Mouse (Mus musculus) heart, embryonic 11.5 days (tissue): ENCODE data around the gene AI182371. TPM values are rescaled to one million over a fixed set of nuclear protein-coding genes. Genes with fewer than 3 reads are reported as not detected.

Experiments
- ATAC-seq: fragments of 200-750 bp; cut with Nextera tagmentation; replicated peaks from 2 replicates; pipeline ENCODE4 v1.8.0; 2017; ENCODE audit warnings: moderate library complexity; ENCODE audit not compliant: insufficient number of reproducible peaks, low FRiP score, low TSS enrichment
- H3K27ac ChIP-seq: fragments of 300-500 bp; sonication (generic); 2 replicates; pipeline ENCODE4 v1.5.1; 2014; ENCODE audit warnings: mild to moderate bottlenecking, low read depth, low read length
- H3K27me3 ChIP-seq: fragments of 300-500 bp; sonication (generic); 2 replicates; pipeline ENCODE4 v1.6.1; 2014; ENCODE audit warnings: mild to moderate bottlenecking, low read length, mixed read lengths; ENCODE audit not compliant: control insufficient read depth, insufficient read depth
- H3K36me3 ChIP-seq: fragments of 300-500 bp; sonication (generic); 2 replicates; pipeline ENCODE4 v1.6.1; 2014; ENCODE audit warnings: mild to moderate bottlenecking, low read length, moderate library complexity, mixed read lengths; ENCODE audit not compliant: control insufficient read depth, insufficient read depth
- H3K4me1 ChIP-seq: fragments of 300-500 bp; sonication (generic); 2 replicates; pipeline ENCODE4 v1.6.1; 2014; ENCODE audit warnings: low read length; ENCODE audit not compliant: control insufficient read depth, insufficient read depth
- H3K4me2 ChIP-seq: fragments of 300-500 bp; sonication (generic); 2 replicates; pipeline ENCODE4 v1.6.1; 2014; ENCODE audit warnings: mild to moderate bottlenecking, moderate library complexity
- H3K4me3 ChIP-seq: fragments of 300-500 bp; sonication (generic); 2 replicates; pipeline ENCODE4 v1.5.1; 2014; ENCODE audit warnings: low read depth, low read length
- H3K9ac ChIP-seq: fragments of 300-500 bp; sonication (generic); 2 replicates; pipeline ENCODE4 v1.6.1; 2014; ENCODE audit warnings: mild to moderate bottlenecking, low read depth, low read length, moderate library complexity
- H3K9me3 ChIP-seq: fragments of 300-500 bp; sonication (generic); replicated peaks from 2 replicates; pipeline ENCODE4 v1.6.1; 2016; ENCODE audit warnings: low read length; ENCODE audit not compliant: control insufficient read depth
- WGBS: fragments of 180-500 bp; shearing (Covaris S2); extraction: QIAGEN DNeasy Blood & Tissue Kit; methylation state at CpG from one replicate; pipeline ENCODE4 v1.1.7; 2014; ENCODE audit not compliant: insufficient replicate concordance; 5-methylcytosine and 5-hydroxymethylcytosine counted together
- polyA plus RNA-seq: library from polyadenylated mRNA; unstranded; fragments of >200 nt; fragmentation: Nextera tagmentation; extraction: Ambion mirVana; gene quantifications from 2 replicates; pipeline ENCODE4 v1.2.1, GENCODE M21; 2014

AI182371 gene
- polyA plus RNA-seq, 1 experiment from 2014 or later, result 0.34 TPM

DNA sequence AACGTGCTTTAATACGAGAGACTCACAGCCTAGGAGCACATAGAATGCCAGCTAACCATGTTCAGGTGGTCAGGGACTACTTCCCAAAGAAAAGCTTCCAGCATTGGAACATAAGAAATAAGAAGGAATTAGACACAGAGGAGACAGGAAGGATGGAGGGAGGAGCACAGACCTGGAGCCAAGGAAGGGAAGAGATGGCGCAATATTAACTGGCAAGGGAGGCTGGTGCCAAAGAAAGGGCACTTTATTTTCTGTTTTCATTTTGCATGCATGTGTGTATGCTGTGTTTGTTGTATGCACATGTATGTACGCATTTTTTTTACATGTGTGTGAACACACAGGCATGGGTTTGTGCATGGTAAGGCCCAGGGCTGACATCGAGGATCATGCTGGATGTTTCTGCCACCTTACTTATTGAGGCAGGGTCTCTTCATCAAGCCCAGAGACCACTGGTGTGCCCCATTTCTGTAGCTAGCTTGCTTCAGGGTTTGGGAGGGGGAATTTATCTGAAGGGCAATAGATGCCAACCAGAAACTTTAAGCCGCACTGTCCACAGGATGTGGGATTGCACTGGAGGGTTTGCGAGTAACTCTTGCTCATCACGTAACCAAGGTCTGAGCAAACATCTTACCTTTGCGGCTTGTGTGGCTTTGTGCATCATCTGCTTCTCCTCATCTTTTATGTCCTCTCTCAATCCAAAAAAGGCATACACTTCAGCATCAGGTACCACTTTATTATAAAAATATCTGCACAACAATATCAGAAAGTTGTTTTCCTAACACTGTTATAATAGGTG is 62.6 kb downstream of the AI182371 start:
- WGBS, result 85% methylated on average over 9 of the region's 9 CpGs

More for the DNA sequence above, 62.6 kb downstream of the AI182371 start:
- no peak overlapping the region for H3K4me3 ChIP-seq
- no peaks in the 10 kb centered on the region for H3K27me3 ChIP-seq
- no peaks in the 10 kb centered on the region for H3K4me1 ChIP-seq
- no peaks in the 10 kb centered on the region for H3K36me3 ChIP-seq
- no peak overlapping the region for H3K9ac ChIP-seq
- H3K4me2 ChIP-seq, result no peak overlapping the region
- ATAC-seq, result no peak
- H3K9me3 ChIP-seq, result no peaks in the 10 kb centered on the region; the same call in 1 of the 2 replicates
- H3K27ac ChIP-seq, result no peak overlapping the region

Other genes starting within 250 kb of the AI182371 start
- gene Cutal, start 227.1 kb downstream of the AI182371 start, polyA plus RNA-seq, result 0.14 TPM in 1 of 2 replicates, not detected in the other
- gene Psmd5, start 226.6 kb downstream of the AI182371 start, polyA plus RNA-seq, result 68.0 and 71.6 TPM in 2 replicates
- 2.7 and 5.3 TPM in 2 replicates for gene Phf19, start 187.5 kb downstream of the AI182371 start, polyA plus RNA-seq
- 0.65 and 1.3 TPM in 2 replicates for gene Traf1, start 139.8 kb downstream of the AI182371 start, polyA plus RNA-seq
- gene Hc, start 40.1 kb downstream of the AI182371 start, polyA plus RNA-seq, result 0.17 TPM in 1 of 2 replicates, not detected in the other
- 18.9 and 23.0 TPM in 2 replicates for gene Cntrl, start 7.9 kb upstream of the AI182371 start, polyA plus RNA-seq
- 212 and 239 TPM in 2 replicates for gene Rab14, start 99.6 kb upstream of the AI182371 start, polyA plus RNA-seq
- 116 and 132 TPM in 2 replicates for gene Gsn, start 154.8 kb upstream of the AI182371 start, polyA plus RNA-seq
- 39.6 and 46.1 TPM in 2 replicates for gene Stom, start 235.4 kb upstream of the AI182371 start, polyA plus RNA-seq